21 mouse cellular contexts compared by ENCODE assay signal in genomic region chr1:84668100-84668846, GRCm38 (mm10). TPM values are rescaled to one million over a fixed set of nuclear protein-coding genes. Genes with fewer than 3 reads are reported as not detected.
DNase-seq lines count a peak whose midpoint lies in the region; ATAC-seq and TF ChIP-seq lines count a peak whose summit lies in the region.
"Had no signal": no experiment of that assay in that cellular context is flagged by ENCODE, and none has a peak within 500 bp of the region (broad histone marks: within the 10 kb centered on the region; RNA-seq: fewer than 3 reads in every experiment).

No protein-coding gene starts in this region.

- WGBS in hindbrain, postnatal 0 days, result 62% methylated on average over 7 of the region's 7 CpGs
- WGBS in hindbrain, embryonic 16.5 days, result 76% methylated on average over 7 of the region's 7 CpGs
- 67% methylated on average over 7 of the region's 7 CpGs for WGBS in embryonic facial prominence, embryonic 14.5 days

- peak overlapping the region; percentile 41; the same call in 1 of the 2 replicates for H3K27ac ChIP-seq in hindbrain, postnatal 0 days
- H3K27ac ChIP-seq in hindbrain, embryonic 16.5 days (ENCODE audit: low read depth, low read length), result no peak overlapping the region
- H3K27ac ChIP-seq in embryonic facial prominence, embryonic 14.5 days (replicated peaks; ENCODE audit: low read depth, low read length), result no peak overlapping the region
- H3K27ac ChIP-seq in layer of hippocampus, adult 2 months, result no peak overlapping the region
- H3K27ac ChIP-seq: heart, embryonic 13.5 days; hindbrain, embryonic 13.5 days; intestine, embryonic 15.5 days; kidney, embryonic 15.5 days; limb, embryonic 13.5 days; liver, embryonic 13.5 days; macrophage had no signal

- H3K4me3 ChIP-seq in hindbrain, postnatal 0 days (ENCODE audit: low read length), result no peak overlapping the region
- H3K4me3 ChIP-seq in hindbrain, embryonic 16.5 days (ENCODE audit: low read length), result no peak overlapping the region
- H3K4me3 ChIP-seq in embryonic facial prominence, embryonic 14.5 days (ENCODE audit: low read depth, low read length), result no peak overlapping the region
- no peak overlapping the region for H3K4me3 ChIP-seq in layer of hippocampus, adult 2 months
- H3K4me3 ChIP-seq: heart, embryonic 13.5 days; hindbrain, embryonic 13.5 days; intestine, embryonic 15.5 days; kidney, embryonic 15.5 days; limb, embryonic 13.5 days; liver, embryonic 13.5 days had no signal

- TF ChIP-seq POLR2A in brain, embryonic 14.5 days (IDR thresholded peaks at IDR 0.05; ENCODE audit: borderline replicate concordance, extremely low read depth, insufficient read depth, insufficient read length, poor library complexity, severe bottlenecking), result no peak

- no peaks in the 10 kb centered on the region for H3K27me3 ChIP-seq in hindbrain, postnatal 0 days (ENCODE audit: insufficient read depth, low read length)
- no peaks in the 10 kb centered on the region for H3K27me3 ChIP-seq in hindbrain, embryonic 16.5 days (replicated peaks; ENCODE audit: control insufficient read depth, insufficient read depth, low read length)
- no peaks in the 10 kb centered on the region for H3K27me3 ChIP-seq in embryonic facial prominence, embryonic 14.5 days (replicated peaks; ENCODE audit: control insufficient read depth, insufficient read depth, low read length)
- H3K27me3 ChIP-seq: heart, embryonic 13.5 days; hindbrain, embryonic 13.5 days; intestine, embryonic 15.5 days; kidney, embryonic 15.5 days; limb, embryonic 13.5 days; liver, embryonic 13.5 days had no signal

- H3K4me1 ChIP-seq in hindbrain, postnatal 0 days (ENCODE audit: insufficient read depth, low read length), result peaks cover 8% of the 10 kb centered on the region; the same call in 1 of the 2 replicates
- H3K4me1 ChIP-seq in hindbrain, embryonic 16.5 days (ENCODE audit: control insufficient read depth, insufficient read depth, low read depth, low read length), result peaks cover 6% of the 10 kb centered on the region
- no peaks in the 10 kb centered on the region for H3K4me1 ChIP-seq in embryonic facial prominence, embryonic 14.5 days (ENCODE audit: control insufficient read depth, insufficient read depth, low read length)
- H3K4me1 ChIP-seq: heart, embryonic 13.5 days; intestine, embryonic 15.5 days; kidney, embryonic 15.5 days; limb, embryonic 13.5 days; liver, embryonic 13.5 days had no signal

- no peak for TF ChIP-seq CTCF in hindbrain, postnatal 0 days (IDR thresholded peaks at IDR 0.05; ENCODE audit: low read depth)
- no peak for TF ChIP-seq CTCF in brain, embryonic 14.5 days (IDR thresholded peaks at IDR 0.05; ENCODE audit: borderline replicate concordance, extremely low read depth, insufficient read depth, insufficient read length)
- no peak for TF ChIP-seq CTCF in layer of hippocampus, adult 2 months (conservative IDR thresholded peaks at IDR 0.05)

- no peak for ATAC-seq in hindbrain, postnatal 0 days
- no peak for ATAC-seq in hindbrain, embryonic 16.5 days
- peak; percentile 76; the same call in 1 of the 2 replicates for ATAC-seq in embryonic facial prominence, embryonic 14.5 days (ENCODE audit: low read depth)
- ATAC-seq: intestine, embryonic 15.5 days had no signal

- no peaks in the 10 kb centered on the region for H3K9me3 ChIP-seq in hindbrain, postnatal 0 days (ENCODE audit: low read length)
- no peaks in the 10 kb centered on the region for H3K9me3 ChIP-seq in hindbrain, embryonic 16.5 days (ENCODE audit: control insufficient read depth, low read length)
- H3K9me3 ChIP-seq in embryonic facial prominence, embryonic 14.5 days (ENCODE audit: control insufficient read depth, low read length), result no peaks in the 10 kb centered on the region
- H3K9me3 ChIP-seq: heart, embryonic 13.5 days; hindbrain, embryonic 13.5 days; intestine, embryonic 15.5 days; kidney, embryonic 15.5 days; limb, embryonic 13.5 days; liver, embryonic 13.5 days had no signal

- H3K4me2 ChIP-seq in hindbrain, postnatal 0 days (ENCODE audit: low read depth, low read length), result no peak overlapping the region
- H3K4me2 ChIP-seq in hindbrain, embryonic 16.5 days (ENCODE audit: low read length), result no peak overlapping the region
- no peak overlapping the region for H3K4me2 ChIP-seq in embryonic facial prominence, embryonic 14.5 days (ENCODE audit: low read depth, low read length)
- H3K4me2 ChIP-seq: heart, embryonic 13.5 days; hindbrain, embryonic 13.5 days; intestine, embryonic 15.5 days; kidney, embryonic 15.5 days; limb, embryonic 13.5 days; liver, embryonic 13.5 days; lung, embryonic 14.5 days had no signal

- no peaks in the 10 kb centered on the region for H3K36me3 ChIP-seq in hindbrain, postnatal 0 days (ENCODE audit: insufficient read depth, low read length)
- no peaks in the 10 kb centered on the region for H3K36me3 ChIP-seq in hindbrain, embryonic 16.5 days (ENCODE audit: control insufficient read depth, insufficient read depth, low read length)
- H3K36me3 ChIP-seq in embryonic facial prominence, embryonic 14.5 days (ENCODE audit: control insufficient read depth, insufficient read depth, low read length), result no peaks in the 10 kb centered on the region
- H3K36me3 ChIP-seq: heart, embryonic 13.5 days; hindbrain, embryonic 13.5 days; intestine, embryonic 15.5 days; kidney, embryonic 15.5 days; limb, embryonic 13.5 days; liver, embryonic 13.5 days had no signal

- no peak overlapping the region for H3K9ac ChIP-seq in hindbrain, postnatal 0 days (replicated peaks; ENCODE audit: low read length)
- no peak overlapping the region for H3K9ac ChIP-seq in hindbrain, embryonic 16.5 days (ENCODE audit: low read depth, low read length)
- no peak overlapping the region for H3K9ac ChIP-seq in embryonic facial prominence, embryonic 14.5 days (ENCODE audit: low read depth, low read length)
- H3K9ac ChIP-seq: heart, embryonic 13.5 days; hindbrain, embryonic 13.5 days; intestine, embryonic 15.5 days; kidney, embryonic 15.5 days; limb, embryonic 13.5 days; liver, embryonic 13.5 days; lung, embryonic 14.5 days had no signal

- DNase-seq in hindbrain, postnatal 0 days (ENCODE audit: low spot score), result peak; percentile 27
- peak; percentile 54 for DNase-seq in brain, embryonic 14.5 days (ENCODE audit: low read depth)
- DNase-seq in embryonic facial prominence, embryonic 14.5 days (ENCODE audit: low spot score), result peak; percentile 46
- DNase-seq in retina, postnatal 1 day, result peak; percentile 73
- DNase-seq in cerebellum, postnatal 25 days, result no peak
- DNase-seq in layer of hippocampus, adult 2 months (ENCODE audit: low spot score in 2 of 2), result no peak
- DNase-seq: adrenal gland, adult 8-10 months; cerebellum, adult 11-12 months; liver, embryonic 13.5 days; lung, embryonic 14.5 days; right cerebral cortex, postnatal 4 days had no signal

RNA-seq across cellular contexts. Expression of gene Dner, which starts 27.7 kb away (rescaled TPM):
- total RNA-seq in hindbrain, postnatal 0 days (2014; rRNA removed), result 330 and 331 TPM in 2 replicates
- polyA plus RNA-seq in hindbrain, postnatal 0 days (2015; fragmentation: Nextera tagmentation; extraction: Ambion mirVana), result 318 and 322 TPM in 2 replicates
- polyA plus RNA-seq in hindbrain, embryonic 16.5 days (2015; fragmentation: Nextera tagmentation; extraction: Ambion mirVana), result 322 and 328 TPM in 2 replicates
- 150 and 215 TPM in 2 replicates for polyA plus RNA-seq in brain, embryonic 14.5 days (2012; rRNA removed)
- polyA plus RNA-seq in embryonic facial prominence, embryonic 14.5 days (2014; fragmentation: Nextera tagmentation; extraction: Ambion mirVana), result 12.6 and 13.3 TPM in 2 replicates
- 100 to 1,000 TPM; 112 to 113 TPM for total RNA-seq in layer of hippocampus, adult 2 months (2021)
- total RNA-seq: common myeloid progenitor, adult 5-6 weeks; gastrocnemius, adult 8-10 months; granulocyte monocyte progenitor cell, adult 5-6 weeks had no signal

Comparison
In these comparisons a context has a peak if more than half of its experiments do, and no peak if none do; other contexts are left out.
1. DNase-seq: peak in hindbrain, postnatal 0 days (single experiment), brain, embryonic 14.5 days (single experiment), embryonic facial prominence, embryonic 14.5 days (single experiment) and retina, postnatal 1 day (single experiment); none in cerebellum, postnatal 25 days (0 of 2) and layer of hippocampus, adult 2 months (0 of 2).
2. RNA of gene Dner, which starts 27.7 kb away (polyA plus RNA-seq): 322 to 328 TPM in hindbrain, embryonic 16.5 days, 318 to 322 TPM in hindbrain, postnatal 0 days and 150 to 215 TPM in brain, embryonic 14.5 days; 12.6 to 13.3 TPM in embryonic facial prominence, embryonic 14.5 days; every median in the first group is over 10 times any median in the second.